Mouse (Mus musculus) kidney, postnatal 36 days (tissue): ENCODE measurements around the gene Tmem86a.

Experiments used
- DNase-seq, 2 experiments: peaks; one replicate each; pipeline ENCODE4 v3.0.0; 2021 to 2022; ENCODE audit warnings: mixed read lengths in 2 of 2

The Tmem86a gene

DNA sequence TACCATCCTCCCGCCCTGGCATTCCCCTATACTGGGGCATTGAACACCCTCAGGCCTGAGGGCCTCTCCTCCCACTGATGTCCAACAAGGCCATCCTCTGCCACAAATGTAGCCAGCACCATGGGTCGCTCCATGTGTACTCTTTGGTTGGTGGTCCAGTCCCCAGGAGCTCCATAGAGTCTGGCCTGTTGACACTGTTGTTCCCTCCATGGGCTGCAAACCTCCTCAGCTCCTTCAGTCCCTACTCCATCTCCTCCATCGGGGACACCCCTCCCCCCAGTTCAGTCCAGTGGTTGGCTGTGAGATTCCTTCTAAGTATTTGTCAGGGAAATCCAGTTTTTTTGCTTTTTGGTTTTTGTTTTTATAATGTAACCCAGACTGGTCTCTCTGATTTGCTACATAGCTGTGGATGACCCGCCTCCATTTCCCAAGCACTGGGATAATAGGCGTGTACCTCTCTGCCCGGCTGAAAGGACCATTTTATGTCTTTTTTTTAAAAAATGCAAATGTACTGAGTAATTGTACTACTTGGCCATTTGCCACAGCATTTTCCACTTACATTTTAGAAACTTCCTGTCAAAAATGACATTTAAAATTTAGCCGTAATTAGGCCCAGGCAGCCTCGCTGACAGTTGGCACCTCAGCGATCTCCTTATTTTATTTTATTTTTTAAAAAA is 19.7 kb upstream of the Tmem86a start:
- DNase-seq: no peak

DNA sequence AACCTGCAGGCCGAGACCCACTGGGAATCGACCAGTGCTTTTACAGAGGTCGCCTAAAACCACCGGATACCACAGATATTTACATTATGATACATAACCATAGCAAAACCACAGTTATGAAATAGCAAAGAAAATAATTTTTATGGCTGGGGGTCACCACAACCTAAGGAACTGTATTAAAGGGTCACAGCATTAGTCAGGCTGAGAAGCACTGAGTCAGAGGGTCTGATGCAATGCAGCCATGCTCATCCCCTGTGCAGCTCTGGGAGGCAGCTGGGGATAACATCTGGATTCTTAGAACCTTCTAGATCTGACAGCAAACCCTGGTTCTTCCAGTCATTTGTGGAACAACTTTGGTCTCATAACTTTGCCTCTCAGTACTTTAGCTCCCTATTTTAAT is 19.0 kb upstream of the Tmem86a start:
- no peak for DNase-seq

DNA sequence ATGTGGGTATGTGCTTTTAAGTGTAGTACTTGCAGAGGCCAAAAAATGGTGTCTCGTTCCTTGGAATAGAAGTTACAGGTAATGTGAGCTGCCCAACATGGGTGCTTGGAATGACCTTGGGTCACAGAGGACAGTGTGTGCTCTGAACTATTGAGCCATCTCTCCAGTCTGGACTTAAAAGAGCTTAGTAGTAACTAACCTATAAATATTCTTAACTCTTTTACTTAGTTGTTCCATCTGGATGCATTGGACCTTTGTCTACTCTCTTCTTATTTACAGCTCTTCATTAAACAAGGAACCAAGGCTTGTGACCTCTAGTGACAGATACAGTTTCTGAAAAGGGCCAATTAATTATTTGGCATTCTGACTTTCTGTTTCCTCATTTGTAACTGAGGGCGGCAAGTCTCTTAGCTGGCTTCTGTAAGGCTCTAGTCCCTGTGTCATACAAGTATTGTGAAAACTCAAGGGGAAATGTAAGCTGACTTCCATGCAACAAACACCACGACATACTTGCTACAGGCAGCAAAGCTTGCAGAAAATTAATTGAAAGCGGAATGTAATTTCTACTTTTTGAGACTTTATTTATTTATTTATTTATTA is 15.5 kb upstream of the Tmem86a start:
- peak; percentile 34 to 45 for DNase-seq

DNA sequence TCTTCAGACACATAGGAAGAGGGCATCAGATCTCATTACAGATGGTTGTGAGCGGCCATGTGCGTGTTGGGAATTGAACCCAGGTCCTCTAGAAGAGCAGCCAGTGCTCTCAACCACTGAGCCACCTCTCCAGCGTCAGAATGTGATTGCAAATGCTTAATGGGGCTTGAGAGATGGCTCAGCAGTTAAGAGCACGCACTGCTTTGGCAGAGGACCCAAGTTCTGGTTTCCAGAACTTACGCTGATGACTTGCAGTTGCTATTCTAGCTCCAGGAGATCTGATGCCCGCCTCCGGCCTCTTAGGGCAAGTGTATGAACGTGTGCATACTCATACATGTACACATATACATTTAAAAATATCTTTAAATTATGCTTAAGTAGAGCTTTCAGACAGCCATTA is 15.0 kb upstream of the Tmem86a start:
- peak in 1 of 2 experiments; percentile 19 for DNase-seq

DNA sequence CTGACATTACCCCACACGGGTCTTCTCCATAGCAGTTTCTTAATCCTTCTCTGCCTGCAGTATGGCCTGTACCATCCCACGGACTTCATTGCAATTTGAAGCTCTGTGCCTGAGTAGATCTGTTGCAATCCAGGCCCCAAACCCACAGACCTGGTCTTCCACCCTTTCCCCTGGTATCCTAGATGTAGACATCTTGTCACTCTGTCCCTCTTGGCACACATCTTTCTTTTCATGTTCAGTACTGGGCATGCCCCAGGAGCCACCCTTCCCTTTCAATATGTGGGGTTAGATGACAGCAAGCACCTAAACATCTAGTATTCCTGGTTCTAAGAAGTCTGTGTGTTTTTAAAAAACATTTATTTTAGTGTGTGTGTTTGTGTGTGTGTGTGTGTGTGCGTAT is 8.7 kb upstream of the Tmem86a start:
- DNase-seq: no peak

DNA sequence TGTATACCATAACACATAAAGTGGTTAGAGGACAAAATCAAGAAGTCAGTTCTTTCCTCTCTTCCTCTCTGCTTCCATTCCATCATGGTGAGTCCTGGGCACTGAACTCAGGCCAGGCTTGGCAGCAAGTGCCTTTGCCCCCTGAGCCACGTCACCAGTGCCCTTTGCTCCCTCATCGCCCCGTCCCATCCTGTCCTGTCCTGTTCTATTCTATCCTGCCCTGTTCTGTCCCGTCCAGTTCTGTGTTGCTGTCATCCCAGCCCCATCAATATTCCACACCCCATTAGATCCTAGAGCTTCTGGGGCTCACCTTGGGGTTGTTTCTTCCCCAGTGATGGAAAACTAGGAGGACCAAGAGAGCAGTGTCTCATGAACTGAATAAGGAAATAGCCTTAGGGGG is 8.3 kb upstream of the Tmem86a start:
- DNase-seq: peak; percentile 50 to 74

DNA sequence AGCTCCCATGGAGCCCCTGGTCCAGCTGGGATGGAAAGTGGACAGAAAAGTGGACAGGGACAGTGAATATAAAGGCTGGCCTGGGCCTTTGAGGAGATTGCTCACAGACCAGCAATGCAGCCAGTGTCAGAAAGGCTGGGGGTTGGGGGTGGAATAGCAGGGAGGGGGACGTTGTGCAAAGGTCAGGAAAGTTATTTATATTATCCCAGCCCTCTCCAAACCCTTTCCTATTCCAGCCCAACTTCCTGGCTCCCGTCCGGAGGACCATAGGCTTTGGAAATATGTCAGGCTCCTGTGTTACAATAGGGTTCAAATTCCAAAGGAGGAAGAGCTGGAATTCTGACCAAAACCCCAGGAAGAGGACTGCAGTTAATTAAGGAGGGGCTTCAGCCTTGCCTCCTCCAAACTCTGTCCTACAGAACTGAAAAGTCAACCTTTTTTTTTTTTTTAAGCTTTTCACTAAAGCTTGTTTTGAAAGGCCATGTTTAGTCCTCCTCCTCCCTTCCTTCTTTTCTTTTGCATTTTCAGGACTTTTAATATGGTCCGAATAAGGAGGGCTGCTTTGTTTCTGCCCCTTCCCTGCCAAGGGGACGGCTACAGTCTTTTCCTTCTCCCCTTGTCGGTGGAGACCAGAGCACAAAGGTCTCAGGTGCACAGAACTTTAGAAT is 7.4 kb upstream of the Tmem86a start:
- peak; percentile 27 to 37 for DNase-seq

DNA sequence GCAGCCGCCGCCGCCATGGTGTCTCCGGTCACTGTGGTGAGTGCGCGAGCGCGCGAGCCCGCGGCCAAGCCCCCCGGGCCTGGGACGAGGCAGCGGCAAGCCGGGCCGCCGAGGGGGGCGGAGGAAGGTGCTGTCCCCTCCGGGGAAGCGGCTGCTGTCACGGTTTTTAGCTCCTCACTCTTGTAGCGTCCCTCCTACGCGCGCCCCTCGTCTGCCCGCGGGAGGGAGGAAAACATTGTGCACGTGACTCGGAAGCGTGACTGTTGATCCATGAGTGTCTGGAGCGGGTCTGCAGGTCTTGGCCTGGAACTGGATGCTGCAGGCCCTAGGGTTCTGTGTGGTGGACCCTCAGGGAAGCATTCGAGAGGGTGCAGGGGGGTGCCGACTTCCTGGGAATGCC is 365 bp downstream of the Tmem86a start:
- peak; percentile 67 to 79 for DNase-seq

DNA sequence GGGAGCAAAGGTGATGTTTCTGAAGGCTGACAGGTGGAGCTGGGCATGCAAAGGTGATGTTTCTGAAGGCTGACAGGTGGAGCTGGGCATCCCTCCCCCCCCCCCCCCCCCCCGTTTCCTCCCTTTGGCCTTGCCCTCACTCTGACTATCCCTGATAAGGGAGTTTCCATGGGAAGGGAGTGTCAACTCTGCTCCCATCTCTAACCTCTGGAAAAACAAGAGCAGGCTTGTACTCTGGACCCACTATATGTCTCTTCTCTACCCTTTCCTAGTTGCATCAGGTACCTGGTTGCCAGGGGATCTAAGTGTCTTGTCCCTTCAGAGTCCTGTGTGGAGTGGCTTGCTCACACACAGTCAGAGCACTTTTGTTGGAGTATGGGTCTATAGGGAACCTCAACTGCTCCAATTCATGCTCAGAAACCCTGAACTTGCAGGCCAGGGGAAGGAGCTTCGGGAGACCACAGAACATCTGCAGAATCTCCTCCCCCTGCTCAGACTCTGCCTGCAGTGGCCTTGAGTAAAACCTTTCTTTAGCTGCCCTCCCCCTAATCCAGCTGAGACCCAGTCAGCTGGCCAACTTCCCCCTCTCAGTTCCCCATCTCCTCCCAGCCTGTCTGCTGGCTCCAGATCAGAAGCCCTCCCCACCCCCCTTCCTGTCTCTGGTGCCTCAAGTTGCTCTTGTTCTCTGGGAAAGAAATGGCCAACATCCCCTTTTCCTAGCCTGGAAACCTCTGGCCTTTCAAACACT is 1.2 kb downstream of the Tmem86a start:
- DNase-seq: peak; percentile 65 to 74

DNA sequence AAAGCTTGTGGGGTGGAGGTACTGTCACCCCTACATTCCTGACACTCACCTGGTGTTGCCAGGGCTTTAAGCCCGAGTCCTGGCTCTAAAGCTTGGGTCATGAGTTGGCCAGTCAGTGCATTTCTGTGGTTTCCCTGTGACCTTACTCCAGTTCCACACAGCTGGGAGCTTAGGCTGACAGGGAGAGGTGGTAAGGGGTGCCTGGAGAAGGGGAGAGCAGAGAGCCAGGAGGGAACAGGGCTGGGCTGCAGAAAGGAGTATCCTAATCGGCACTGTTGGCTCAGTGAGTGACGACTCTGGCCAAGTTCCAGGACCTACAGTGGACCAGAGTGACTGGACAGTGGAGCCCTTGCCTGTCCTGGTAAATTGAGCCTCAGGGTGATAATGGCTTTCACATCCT is 1.9 kb downstream of the Tmem86a start:
- DNase-seq: peak; percentile 55 to 79

DNA sequence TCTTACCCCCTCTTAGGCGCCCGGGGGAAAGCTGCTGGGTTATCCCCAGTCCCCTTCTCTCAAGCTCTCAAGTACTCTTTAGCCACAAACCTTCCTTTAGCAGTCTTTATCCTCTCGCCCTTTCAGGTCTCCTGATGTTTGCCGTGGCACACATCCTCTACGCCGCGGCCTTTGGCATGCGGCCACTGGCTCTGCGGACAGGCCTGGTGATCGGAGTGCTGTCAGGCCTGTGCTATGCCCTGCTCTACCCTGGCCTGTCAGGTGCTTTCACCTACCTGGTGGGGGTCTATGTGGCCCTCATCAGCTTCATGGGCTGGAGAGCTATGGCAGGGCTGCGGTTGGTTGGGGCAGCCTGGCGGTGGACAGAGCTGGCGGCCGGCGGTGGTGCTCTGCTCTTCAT is 2.9 kb downstream of the Tmem86a start:
- peak; percentile 32 to 74 for DNase-seq

DNA sequence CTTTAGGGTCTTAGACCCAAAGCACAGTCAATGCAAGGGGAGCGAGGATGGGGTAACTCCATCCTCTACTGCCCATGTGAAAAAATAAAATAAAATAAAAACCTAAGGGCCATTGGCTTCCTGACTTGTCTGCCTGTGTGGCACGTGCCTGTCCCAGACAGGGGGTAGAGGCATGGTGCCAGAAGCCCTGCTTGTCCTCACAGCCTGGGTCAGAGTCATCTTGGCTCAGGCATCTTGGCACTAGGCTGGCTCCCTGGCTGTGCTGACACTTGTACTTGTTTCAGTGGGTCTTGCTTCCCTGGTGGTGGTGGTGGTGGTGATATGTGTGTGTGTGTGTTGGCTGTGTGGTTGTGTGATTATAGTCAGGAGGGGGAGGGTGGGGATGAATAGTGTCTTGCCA is 4.3 kb downstream of the Tmem86a start:
- DNase-seq: peak; percentile 91 to 93

DNA sequence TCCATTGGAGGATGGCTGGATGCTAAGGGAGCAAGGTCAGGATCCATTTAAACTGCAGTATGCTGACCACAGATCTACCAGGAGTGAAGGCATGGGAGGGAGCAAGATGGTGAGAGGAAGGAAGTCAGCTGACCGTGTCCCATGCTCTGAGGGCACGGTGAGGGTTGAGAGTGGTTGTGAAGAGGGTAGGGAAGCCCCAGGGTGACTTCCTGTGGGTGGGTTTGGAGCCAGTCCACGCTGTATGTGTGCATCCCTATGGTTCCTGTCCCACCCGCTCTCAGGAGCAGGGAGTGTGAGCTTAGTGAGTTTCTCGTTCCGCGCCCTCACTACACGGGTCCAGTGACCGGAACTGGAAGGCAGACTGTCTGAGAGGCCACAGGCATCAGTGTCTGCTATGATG is 5.3 kb downstream of the Tmem86a start:
- DNase-seq: peak; percentile 26 to 38

DNA sequence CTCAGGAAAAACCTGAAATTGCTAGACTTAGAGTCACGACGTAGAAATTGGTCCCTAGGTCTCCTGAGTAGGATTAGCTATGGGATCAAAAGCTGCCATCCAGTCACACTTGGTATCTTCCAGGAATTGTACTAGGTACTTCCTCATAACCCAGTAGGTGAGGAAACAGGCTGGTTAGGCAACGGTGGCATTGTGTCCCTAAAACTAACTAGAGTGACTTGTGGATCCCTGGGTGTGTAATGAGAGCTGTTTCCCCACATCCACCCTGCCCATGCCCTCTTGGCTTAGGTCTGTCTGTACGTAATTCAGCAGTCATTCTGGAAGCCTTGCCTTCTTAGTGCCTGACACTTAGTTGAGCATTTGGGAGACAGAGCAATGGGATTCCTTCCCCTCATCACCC is 5.9 kb downstream of the Tmem86a start:
- no peak for DNase-seq

DNA sequence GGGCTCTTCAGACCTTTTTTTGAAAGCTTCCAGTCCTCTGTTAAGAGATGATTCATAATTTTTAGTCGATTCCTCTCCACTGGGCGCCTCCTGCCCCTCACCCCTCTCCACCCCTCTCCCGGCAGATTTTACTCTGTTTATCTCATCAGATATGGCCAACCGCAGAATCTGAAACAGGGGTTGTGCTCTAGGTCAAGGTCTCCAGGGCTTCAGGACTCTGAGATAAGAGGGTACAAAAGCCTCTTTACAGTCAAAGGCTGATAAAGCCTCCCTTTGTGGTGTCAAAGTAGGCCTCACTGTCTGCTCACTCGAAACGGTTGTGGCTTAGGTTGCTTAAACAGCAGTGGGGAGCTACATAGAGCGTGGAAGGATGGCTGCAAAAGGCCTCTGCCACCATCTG is 8.9 kb downstream of the Tmem86a start:
- no peak for DNase-seq

DNA sequence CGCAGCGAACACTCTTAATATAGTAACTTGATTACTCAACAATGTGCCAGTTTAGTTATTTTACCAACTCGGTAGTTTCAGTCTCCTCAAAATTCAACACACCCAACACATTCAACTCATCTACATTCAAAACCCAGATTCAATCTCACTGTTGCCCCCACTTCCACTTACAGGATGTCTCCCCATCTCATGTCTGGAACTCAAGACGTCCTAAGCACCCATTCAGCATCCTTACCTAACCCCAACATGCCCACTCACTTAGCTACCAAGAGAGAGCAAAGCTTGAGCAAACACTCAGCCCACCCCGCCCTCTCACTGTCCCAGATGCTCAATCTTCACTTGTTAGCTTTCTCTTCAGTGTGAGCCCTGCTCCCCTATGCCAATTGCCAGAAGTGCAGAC is 11.2 kb downstream of the Tmem86a start:
- no peak for DNase-seq

DNA sequence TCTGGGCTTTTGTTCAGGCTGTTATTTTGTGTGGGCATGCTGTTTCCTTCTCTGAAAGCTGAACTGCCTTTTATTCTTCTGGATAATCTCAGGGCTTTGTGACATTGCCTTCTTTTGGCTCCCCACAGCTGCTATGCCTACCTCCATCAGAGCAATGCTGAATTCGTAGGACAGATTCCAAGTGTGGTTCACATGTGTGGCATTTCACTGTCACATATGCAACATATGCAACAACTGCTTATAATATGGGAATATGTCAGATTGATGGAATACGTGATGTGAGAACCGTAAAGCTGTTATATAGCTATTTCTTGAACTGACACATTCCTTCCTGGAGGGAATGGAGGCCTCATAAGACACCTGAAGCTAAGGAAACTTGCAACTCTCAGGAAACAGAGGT is 16.5 kb downstream of the Tmem86a start:
- no peak for DNase-seq

DNA sequence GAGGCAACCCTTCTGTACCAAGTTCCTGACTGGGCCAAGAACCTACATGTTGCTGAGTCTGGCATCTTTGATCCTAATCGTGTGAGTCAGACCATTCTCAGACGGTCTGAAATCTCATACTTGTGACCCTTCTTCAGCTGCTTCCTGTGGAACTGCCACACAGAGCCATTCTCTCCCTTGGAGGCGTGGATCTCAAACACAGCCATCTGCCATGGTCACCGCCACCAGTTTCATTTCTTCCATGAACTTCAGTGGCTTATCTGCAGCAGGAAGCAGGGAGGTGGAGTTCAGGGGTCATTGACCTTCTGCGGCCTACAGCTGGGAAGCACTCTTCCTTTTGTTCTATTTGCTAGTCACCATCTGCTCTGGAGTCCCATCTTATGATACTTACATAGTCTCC is 17.5 kb downstream of the Tmem86a start:
- peak; percentile 26 to 47 for DNase-seq

DNA sequence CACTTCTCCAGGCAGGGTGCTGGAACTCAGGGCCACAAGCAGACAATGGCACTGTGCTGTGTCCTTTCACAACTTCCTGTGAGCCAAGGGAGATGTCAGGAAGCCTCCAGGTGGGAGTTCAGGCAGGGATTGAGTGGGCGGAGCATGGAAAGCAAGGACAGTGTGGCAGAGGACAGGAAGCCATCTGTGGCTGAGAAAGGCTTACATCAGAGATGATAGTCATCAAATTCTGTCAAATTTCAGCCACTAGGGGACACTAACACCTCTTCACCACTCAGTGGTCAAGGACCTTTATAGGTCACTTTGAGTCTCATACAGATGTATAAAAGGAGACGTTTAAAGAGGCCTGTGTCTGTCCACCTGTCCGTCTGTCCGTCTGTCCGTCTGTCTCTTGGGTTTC is 22.1 kb downstream of the Tmem86a start:
- no peak for DNase-seq

DNA sequence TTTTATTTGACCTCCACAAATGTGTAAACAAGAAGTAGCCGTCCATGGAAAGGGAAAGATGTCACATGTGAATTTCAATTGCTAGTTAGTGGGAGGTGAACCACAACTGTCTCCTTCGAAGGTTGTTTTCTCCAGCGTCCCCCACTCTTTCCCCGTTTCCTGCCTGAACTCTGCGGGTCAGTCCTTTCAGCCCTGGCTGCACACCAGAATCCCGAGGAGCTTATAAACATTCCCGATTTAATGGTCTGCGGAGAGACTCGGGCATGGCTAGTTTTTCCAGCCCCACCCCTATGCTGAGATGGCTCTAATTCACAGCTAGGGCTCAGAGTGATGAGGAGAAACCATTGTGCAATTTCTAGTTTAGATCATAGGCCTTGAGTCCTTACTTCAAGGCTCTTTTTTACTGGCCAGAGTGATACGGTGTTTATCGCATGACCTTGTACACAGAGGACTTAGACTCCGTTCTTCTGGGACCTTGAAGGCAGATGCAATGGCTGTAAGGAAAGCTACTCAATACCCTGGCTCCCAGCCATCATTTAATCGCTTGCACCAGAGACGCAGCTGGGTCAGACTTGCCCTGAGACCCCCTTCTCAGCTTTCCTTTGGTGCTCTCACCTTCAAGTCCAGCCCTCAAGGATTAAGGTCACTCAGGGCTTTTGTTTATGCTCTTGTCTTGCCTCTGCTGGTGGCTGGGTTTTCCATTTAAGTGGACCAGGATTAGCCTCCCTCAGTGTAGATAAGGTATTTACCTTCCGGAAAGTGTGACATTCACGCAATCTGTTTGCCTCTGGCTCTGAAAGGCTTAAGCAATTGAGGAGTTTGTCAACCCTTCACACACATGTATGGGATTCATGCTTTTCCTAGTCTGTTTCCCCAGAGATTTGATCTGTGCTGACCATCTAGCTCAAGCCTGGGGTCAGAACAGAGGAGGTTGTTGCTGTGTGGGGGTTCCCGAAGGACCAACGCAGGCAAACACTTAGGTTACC is 23.4 kb downstream of the Tmem86a start:
- DNase-seq: peak; percentile 72 to 78

DNA sequence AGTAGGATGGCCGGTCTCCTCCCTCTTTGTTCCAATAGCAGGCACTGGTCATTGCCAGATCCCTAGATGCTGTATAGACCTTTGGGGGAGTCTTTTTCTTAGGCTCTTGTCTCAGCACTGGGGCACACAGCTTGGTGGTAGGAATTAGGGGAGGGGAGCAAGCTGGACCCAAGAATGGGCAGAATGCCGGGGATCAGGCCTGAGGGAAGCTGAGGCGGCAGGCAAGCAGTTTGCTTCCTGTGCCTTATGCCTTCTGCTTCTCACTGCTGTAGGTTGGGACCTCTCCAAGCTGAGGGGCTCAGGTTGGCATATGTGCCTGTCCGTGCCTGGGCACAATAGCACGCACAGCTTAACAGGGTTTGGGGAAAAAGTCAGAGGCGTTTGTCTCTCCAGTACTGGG is 25.8 kb downstream of the Tmem86a start:
- DNase-seq: peak in 1 of 2 experiments; percentile 11

DNA sequence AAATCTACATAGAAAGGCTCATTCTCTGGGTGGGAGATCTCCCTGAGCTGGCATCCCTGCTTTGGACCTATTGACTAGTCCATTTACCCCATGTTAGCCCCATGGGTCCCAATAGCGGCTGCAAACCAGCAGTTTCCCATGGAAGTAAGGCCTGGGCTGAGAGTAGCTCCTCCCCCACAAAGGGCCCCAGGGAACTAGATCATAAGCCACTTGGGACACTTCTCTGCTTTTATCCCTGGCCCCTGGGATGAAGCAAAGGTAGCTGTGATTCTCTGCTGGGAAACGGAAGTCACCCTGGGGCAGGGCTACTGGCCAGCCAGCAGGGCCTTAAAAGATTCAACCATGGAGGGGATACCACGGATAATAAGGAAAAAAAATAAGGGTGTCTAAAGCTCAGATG is 26.3 kb downstream of the Tmem86a start:
- DNase-seq: no peak
